Mouse (Mus musculus): Measurements from ENCODE around the gene Snx21. TPM values are rescaled to one million over a fixed set of nuclear protein-coding genes. Genes with fewer than 3 reads are reported as not detected.
A peak's percentile ranks its signal among the peaks of the same experiment; 100 is the strongest.

Snx21 gene
- polyA plus RNA-seq, 1 experiment from 2014 or later: 19.1 TPM

DNA sequence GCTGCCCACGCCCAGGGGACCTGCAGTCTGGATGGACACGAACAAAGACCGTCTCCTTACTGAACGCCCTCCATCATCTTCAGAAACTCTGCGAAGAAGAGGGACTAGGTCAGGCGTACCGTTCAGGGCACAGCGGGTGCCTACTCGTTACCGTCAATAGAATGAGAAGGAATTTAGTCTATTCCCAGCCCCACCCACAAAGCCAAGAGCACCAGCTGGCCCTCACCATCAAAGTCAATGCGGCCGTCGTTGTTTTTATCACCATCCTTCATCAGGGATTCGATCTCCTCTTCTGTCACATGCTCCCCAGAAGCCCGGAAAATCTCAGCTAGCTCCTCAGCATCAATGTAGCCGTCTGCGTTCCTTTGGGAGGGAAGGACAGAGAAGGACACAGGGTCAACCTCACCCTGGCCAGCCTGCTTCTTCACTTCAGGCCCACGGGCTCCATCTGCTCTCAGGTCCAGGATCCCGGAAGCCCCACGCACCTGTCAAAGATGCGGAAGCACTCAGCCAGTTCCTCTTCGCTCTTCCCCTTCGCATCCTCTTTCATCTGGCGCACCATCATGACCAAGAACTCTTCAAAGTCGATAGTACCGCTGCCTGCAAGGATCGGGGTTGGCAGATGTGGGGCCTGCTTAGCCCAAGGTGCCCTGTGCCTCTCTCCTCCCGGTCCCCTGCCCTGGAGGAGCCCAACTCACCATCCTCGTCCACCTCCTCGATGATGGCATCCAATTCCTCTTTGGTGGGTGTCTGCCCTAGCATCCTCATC lies 8.2 kb upstream of the Snx21 start:
- no peak overlapping the region for H3K4me3 ChIP-seq (ENCODE audit: low read depth, low read length)
- ATAC-seq (ENCODE audit: insufficient read depth) (no peak), DNase-seq (no peak)
- H3K27ac ChIP-seq (ENCODE audit: low read depth): no peak overlapping the region
- no peaks in the 10 kb centered on the region for H3K9me3 ChIP-seq (ENCODE audit: low read depth, low read length)
- H3K36me3 ChIP-seq (ENCODE audit: insufficient read depth): peaks cover 13% of the 10 kb centered on the region
- no peak overlapping the region for H3K4me2 ChIP-seq
- no peak overlapping the region for H3K9ac ChIP-seq
- no peaks in the 10 kb centered on the region; the same call in 1 of the 2 replicates for H3K27me3 ChIP-seq (ENCODE audit: insufficient read depth, low read length)
- no peaks in the 10 kb centered on the region for H3K4me1 ChIP-seq (ENCODE audit: insufficient read depth)
- TF ChIP-seq CTCF (IDR thresholded peaks at IDR 0.05; ENCODE audit: low read depth): no peak
- 75% methylated on average over 30 of the region's 30 CpGs for WGBS

GRCm38 (mm10) chr2:164778015-164778287 lies 7.7 kb upstream of the Snx21 start:
- Histone ChIP-seq H3K27ac (ENCODE audit: low read depth) (no peak overlapping the region), H3K4me3 (ENCODE audit: low read depth, low read length) (no peak overlapping the region), H3K9me3 (ENCODE audit: low read depth, low read length) (no peaks in the 10 kb centered on the region), H3K9ac (no peak overlapping the region), H3K4me2 (no peak overlapping the region), H3K36me3 (ENCODE audit: insufficient read depth) (peaks cover 8% of the 10 kb centered on the region), H3K4me1 (ENCODE audit: insufficient read depth) (no peaks in the 10 kb centered on the region), H3K27me3 (ENCODE audit: insufficient read depth, low read length) (no peaks in the 10 kb centered on the region; the same call in 1 of the 2 replicates)
- whole genome bisulfite sequencing: 93% methylated on average over 11 of the region's 11 CpGs
- DNase-seq (no peak), ATAC-seq (ENCODE audit: insufficient read depth) (no peak)
- TF ChIP-seq CTCF (IDR thresholded peaks at IDR 0.05; ENCODE audit: low read depth): no peak

GRCm38 (mm10) chr2:164778809-164779208 lies 6.8 kb upstream of the Snx21 start:
- WGBS: 75% methylated on average over 7 of the region's 7 CpGs
- H3K9ac ChIP-seq: no peak overlapping the region
- H3K4me1 ChIP-seq (ENCODE audit: insufficient read depth): no peaks in the 10 kb centered on the region
- no peak overlapping the region for H3K4me2 ChIP-seq
- no peak for DNase-seq
- H3K9me3 ChIP-seq (ENCODE audit: low read depth, low read length): no peaks in the 10 kb centered on the region
- TF ChIP-seq CTCF (IDR thresholded peaks at IDR 0.05; ENCODE audit: low read depth): no peak
- H3K36me3 ChIP-seq (ENCODE audit: insufficient read depth): no peaks in the 10 kb centered on the region
- H3K27me3 ChIP-seq (ENCODE audit: insufficient read depth, low read length): no peaks in the 10 kb centered on the region; the same call in 1 of the 2 replicates
- no peak overlapping the region for H3K4me3 ChIP-seq (ENCODE audit: low read depth, low read length)
- ATAC-seq (ENCODE audit: insufficient read depth): no peak
- H3K27ac ChIP-seq (ENCODE audit: low read depth): no peak overlapping the region

GRCm38 (mm10) chr2:164779481-164780086 lies 6.0 kb upstream of the Snx21 start, which contains the start of gene Tnnc2:
TSS of gene Tnnc2 (minus strand) at chr2:164779967.
- Histone ChIP-seq H3K4me1 (ENCODE audit: insufficient read depth) (peaks cover under 1% of the 10 kb centered on the region; the same call in 1 of the 2 replicates), H3K9me3 (ENCODE audit: low read depth, low read length) (no peaks in the 10 kb centered on the region), H3K27me3 (ENCODE audit: insufficient read depth, low read length) (no peaks in the 10 kb centered on the region; the same call in 1 of the 2 replicates), H3K27ac (ENCODE audit: low read depth) (no peak within 1 kb of the TSS), H3K36me3 (ENCODE audit: insufficient read depth) (no peaks in the 10 kb centered on the region), H3K9ac (no peak within 1 kb of the TSS), H3K4me2 (no peak within 1 kb of the TSS), H3K4me3 (ENCODE audit: low read depth, low read length) (no peak within 1 kb of the TSS)
- WGBS: 72% methylated on average over 8 of the region's 8 CpGs
- TF ChIP-seq CTCF (IDR thresholded peaks at IDR 0.05; ENCODE audit: low read depth): no peak
- ATAC-seq (ENCODE audit: insufficient read depth): no peak
- no peak for DNase-seq

GRCm38 (mm10) chr2:164781876-164782275 lies 3.7 kb upstream of the Snx21 start:
- 63% methylated on average over 4 of the region's 4 CpGs for WGBS

DNA sequence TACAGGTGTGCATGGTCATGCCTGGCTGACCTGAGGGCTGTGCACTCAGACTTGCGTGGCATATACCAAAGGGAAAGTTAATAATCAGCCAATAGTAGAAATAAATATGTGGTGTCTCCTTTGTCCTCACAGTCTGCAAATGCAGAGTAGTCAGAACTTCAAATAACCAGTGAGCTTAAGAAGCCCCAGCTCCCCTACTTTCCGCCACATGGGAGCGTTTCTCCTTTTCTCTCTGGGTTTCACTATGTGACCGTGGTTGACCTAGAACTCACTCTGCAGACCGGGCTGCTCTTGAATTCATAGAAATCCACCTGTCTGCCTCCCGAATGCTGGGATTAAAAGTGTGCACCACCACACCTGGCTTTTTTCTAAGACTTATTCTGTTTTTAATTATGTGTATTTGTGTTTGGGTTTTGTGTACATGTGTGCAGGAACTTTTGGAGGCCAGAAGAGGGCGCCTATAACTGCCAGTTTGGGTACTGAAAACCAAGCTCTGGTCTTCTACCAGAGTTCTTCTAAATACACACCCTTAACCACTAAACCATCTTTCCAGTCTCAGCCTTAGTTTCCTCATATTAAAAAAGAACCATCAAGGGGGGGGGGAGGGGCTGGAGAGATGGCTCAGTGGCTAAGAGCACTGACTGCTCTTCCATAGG lies 1.6 kb upstream of the Snx21 start:
- Histone ChIP-seq H3K27me3 (ENCODE audit: insufficient read depth, low read length) (no peaks in the 10 kb centered on the region; the same call in 1 of the 2 replicates), H3K9ac (no peak overlapping the region), H3K9me3 (ENCODE audit: low read depth, low read length) (no peaks in the 10 kb centered on the region), H3K4me1 (ENCODE audit: insufficient read depth) (peaks cover 8% of the 10 kb centered on the region; the same call in 1 of the 2 replicates), H3K4me3 (ENCODE audit: low read depth, low read length) (no peak overlapping the region), H3K36me3 (ENCODE audit: insufficient read depth) (peaks cover 5% of the 10 kb centered on the region; the same call in 1 of the 2 replicates), H3K27ac (ENCODE audit: low read depth) (no peak overlapping the region), H3K4me2 (no peak overlapping the region)
- 77% methylated on average over 7 of the region's 7 CpGs for WGBS
- DNase-seq (peak; percentile 48), ATAC-seq (ENCODE audit: insufficient read depth) (no peak)
- peak; percentile 29; the same call in 1 of the 2 replicates for TF ChIP-seq CTCF (IDR thresholded peaks at IDR 0.05; ENCODE audit: low read depth)

More at GRCm38 (mm10) chr2:164781876-164782275, 3.7 kb upstream of the Snx21 start:
- H3K4me1 ChIP-seq (ENCODE audit: insufficient read depth): peaks cover 4% of the 10 kb centered on the region; the same call in 1 of the 2 replicates
- H3K27ac ChIP-seq (ENCODE audit: low read depth): no peak overlapping the region
- no peaks in the 10 kb centered on the region; the same call in 1 of the 2 replicates for H3K27me3 ChIP-seq (ENCODE audit: insufficient read depth, low read length)
- H3K36me3 ChIP-seq (ENCODE audit: insufficient read depth): no peaks in the 10 kb centered on the region
- H3K9ac ChIP-seq: no peak overlapping the region
- no peak for DNase-seq
- no peak for TF ChIP-seq CTCF (IDR thresholded peaks at IDR 0.05; ENCODE audit: low read depth)
- no peaks in the 10 kb centered on the region for H3K9me3 ChIP-seq (ENCODE audit: low read depth, low read length)
- no peak for ATAC-seq (ENCODE audit: insufficient read depth)
- H3K4me3 ChIP-seq (ENCODE audit: low read depth, low read length): no peak overlapping the region
- no peak overlapping the region for H3K4me2 ChIP-seq

Data from lung, embryonic 14.5 days (tissue).